Mouse (Mus musculus) lung, adult 2 months (tissue): ENCODE measurements around the gene Shc1. TPM values are rescaled to one million over a fixed set of nuclear protein-coding genes. Genes with fewer than 3 reads are reported as not detected.
A peak's percentile ranks its signal among the peaks of the same experiment; 100 is the strongest.

Experiments used
- DNase-seq: peaks from one replicate; pipeline ENCODE4 v3.0.0; 2022
- H3K4me1 ChIP-seq: fragments of 200-500 bp; 2 replicates; pipeline ENCODE4 v1.6.1; 2011; ENCODE audit warnings: low read length; ENCODE audit not compliant: control insufficient read depth, insufficient read depth
- H3K4me3 ChIP-seq: fragments of 200-500 bp; replicated peaks from 2 replicates; pipeline ENCODE3; 2011; ENCODE audit warnings: low read depth, mild to moderate bottlenecking, control low read depth, low read length; ENCODE audit errors: extremely low read depth
- CTCF ChIP-seq: fragments of 200-500 bp; IDR thresholded peaks from 2 replicates; pipeline ENCODE4 v1.5.1; 2011; ENCODE audit warnings: mild to moderate bottlenecking, low read length, control low read depth; ENCODE audit not compliant: insufficient read depth
- POLR2A ChIP-seq: fragments of 200-500 bp; IDR thresholded peaks from 2 replicates; pipeline ENCODE4 v1.6.1; 2011; ENCODE audit warnings: low read depth, mild to moderate bottlenecking, control low read depth, low read length, borderline replicate concordance; ENCODE audit errors: extremely low read depth
- WGBS: fragments of 180-500 bp; shearing (Covaris S2); methylation state at CpG from one replicate; pipeline ENCODE4 v1.1.7; 2018; 5-methylcytosine and 5-hydroxymethylcytosine counted together
- polyA plus RNA-seq: library from polyadenylated mRNA; depleted of rRNA; stranded (reverse); fragments of >200 nt; gene quantifications from 2 replicates; pipeline ENCODE4 v1.2.3, GENCODE M21; 2012

The Shc1 gene
- polyA plus RNA-seq, 1 experiment, result 84.6 TPM

DNA sequence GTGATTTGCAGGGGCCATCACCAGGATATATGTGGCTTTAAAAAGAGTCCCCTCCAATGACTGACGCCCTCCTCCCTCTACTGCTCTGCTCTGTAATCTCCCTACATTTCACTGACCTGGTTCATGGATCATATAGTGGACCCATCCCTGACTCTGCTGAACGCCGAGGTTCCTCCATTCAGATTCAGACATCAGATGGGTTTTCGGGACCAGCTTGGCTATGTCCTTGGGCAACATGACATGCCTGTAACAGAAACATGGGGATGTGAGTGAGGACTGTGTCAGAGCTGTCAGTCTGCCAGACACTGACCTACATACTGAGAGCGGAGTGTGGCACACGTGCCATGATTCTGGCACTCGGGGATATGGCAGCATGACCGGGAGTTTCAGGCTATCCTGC, 2.1 kb upstream of the Shc1 start:
- WGBS, result 93% methylated on average over 8 of the region's 8 CpGs
- TF ChIP-seq CTCF, result no peak
- TF ChIP-seq POLR2A, result no peak
- H3K4me1 ChIP-seq, result peaks cover 5% of the 10 kb centered on the region

DNA sequence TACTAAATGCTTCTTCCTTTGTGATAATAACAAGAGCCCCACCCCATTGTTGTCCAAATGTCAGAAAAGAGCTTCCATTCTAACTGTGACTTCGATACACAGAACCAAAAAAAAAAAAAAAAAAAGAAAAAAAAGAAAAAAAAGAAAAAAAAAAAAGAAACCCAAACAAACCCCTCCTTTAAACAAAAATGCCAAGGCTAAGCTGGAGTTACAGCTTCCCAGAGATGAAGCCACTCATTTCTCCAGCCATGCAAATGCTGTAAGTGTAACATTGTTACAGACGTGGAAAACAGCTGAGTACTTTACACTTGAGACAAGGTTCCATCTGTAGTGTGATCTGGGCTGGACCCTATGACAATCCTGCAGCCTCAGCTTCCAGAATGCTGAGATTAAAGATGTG, 1.1 kb upstream of the Shc1 start:
- Histone ChIP-seq H3K4me1 (peaks cover 3% of the 10 kb centered on the region; the same call in 1 of the 2 replicates), H3K4me3 (no peak overlapping the region)
- DNase-seq, result no peak
- TF ChIP-seq CTCF (no peak), POLR2A (no peak)
- WGBS, result 35% methylated on average over 2 of the region's 2 CpGs

More for the DNA sequence above, 2.1 kb upstream of the Shc1 start:
- H3K4me3 ChIP-seq, result no peak overlapping the region
- DNase-seq, result no peak

DNA sequence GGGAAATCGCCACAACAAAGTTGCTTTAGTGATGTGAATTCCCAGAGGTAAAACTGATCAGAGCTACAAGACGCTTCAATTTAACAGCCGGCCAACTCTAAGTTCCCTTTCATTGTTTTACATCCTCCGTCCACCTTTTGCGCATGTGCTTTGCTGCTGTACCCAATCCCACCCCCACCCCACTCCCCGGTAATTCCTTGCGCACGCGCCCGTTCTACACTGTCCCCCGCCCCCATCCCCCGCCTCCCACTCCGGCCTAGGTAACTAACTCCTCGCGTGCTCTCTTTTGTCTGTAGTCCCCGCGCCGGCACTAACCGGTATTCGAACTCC, 438 bp upstream of the Shc1 start:
- Histone ChIP-seq H3K4me1 (peaks cover 3% of the 10 kb centered on the region; the same call in 1 of the 2 replicates), H3K4me3 (peak overlapping the region; percentile 58)
- TF ChIP-seq POLR2A, result no peak
- no peak for TF ChIP-seq CTCF
- WGBS, result 1% methylated on average over 20 of the region's 20 CpGs
- DNase-seq, result no peak

DNA sequence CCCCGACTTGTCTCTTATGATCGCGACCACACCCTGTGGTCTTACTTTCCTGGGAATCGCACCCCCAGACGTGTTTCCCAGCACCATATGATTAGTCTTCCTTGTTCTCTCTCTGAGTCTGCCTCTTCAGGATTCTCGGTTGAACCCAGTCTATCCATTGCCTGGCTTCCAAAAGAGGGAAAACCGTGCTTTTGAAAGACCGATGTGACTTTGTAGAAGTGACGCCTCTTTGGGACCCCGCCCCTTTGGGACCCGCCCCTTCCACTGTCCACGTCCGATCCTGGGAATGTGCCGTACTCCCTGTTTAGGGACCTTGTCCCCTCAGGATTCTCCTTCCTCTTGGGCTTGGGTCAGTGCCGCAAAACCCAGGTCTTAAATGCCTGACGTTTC, 613 bp downstream of the Shc1 start:
- Histone ChIP-seq H3K4me3 (peak overlapping the region; percentile 89), H3K4me1 (peaks cover 3% of the 10 kb centered on the region; the same call in 1 of the 2 replicates)
- TF ChIP-seq POLR2A (peak; percentile 76; the same call in 1 of the 2 replicates), CTCF (no peak)
- peak; percentile 76 for DNase-seq
- under 1% methylated on average over 16 of the region's 16 CpGs for WGBS

DNA sequence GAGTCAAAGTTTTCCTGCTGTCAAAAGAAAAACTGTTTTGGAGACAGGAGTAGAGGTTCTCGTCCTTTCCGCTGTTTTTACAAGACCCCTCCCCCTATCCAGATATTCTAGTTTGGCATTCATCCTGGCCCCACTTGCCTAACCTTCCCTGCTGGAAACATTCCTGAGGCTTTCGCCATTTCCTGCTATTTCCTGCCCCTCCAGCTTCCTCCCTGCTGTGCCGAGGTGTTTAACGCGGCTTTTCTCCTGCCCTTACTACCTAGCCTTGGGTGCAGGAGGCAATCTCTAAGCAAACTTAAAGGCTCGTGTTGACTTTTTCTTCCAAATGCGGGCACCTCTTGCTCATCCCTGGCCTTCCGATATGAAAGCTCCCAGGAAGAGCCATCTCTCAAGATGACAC, 1.3 kb downstream of the Shc1 start:
- Histone ChIP-seq H3K4me3 (peak overlapping the region; percentile 89), H3K4me1 (peaks cover 3% of the 10 kb centered on the region; the same call in 1 of the 2 replicates)
- peak; percentile 69; the same call in 1 of the 2 replicates for TF ChIP-seq POLR2A
- no peak for TF ChIP-seq CTCF
- WGBS, result 2% methylated on average over 9 of the region's 9 CpGs
- peak; percentile 70 for DNase-seq

DNA sequence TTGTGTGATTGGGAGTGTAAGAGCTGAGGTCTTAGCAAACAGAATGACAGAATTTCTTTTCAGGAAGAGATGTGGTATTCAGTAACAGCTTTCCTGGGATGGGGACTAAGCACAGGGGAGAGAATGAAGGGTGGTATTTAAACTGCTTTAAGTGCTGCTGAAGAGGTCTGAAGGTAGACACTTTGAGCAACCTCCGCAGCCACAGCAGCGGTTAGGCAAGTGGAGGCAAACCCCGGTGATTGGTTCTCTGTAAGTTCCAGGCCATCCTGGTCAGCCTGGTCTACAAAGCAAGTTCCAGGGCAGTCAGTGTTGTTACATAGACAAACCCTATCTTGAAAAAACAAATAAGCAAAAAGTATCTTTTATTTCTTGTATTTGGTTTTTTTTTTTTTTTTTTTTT, 1.7 kb downstream of the Shc1 start:
- Histone ChIP-seq H3K4me1 (peaks cover 3% of the 10 kb centered on the region; the same call in 1 of the 2 replicates), H3K4me3 (peak overlapping the region; percentile 89)
- DNase-seq, result no peak
- TF ChIP-seq POLR2A (no peak), CTCF (no peak)
- WGBS, result 21% methylated on average over 3 of the region's 3 CpGs

DNA sequence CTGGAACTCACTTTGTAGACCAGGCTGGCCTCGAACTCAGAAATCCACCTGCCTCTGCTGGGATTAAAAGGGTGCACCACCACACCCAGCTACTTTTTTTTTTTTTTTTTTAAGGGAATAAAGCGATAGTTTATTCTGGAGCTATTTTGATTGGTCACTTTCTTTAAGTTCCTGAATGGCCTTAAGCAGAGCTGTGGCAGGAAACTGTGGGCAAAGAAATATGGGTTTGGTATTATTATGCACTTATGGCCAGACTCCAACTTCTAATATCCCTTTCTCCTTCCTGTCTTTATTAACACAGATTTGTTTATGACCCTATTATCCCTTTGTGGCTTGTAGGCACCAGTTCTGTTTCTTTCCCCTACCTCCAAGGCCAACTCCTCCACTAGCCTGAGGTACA, 2.2 kb downstream of the Shc1 start:
- DNase-seq, result no peak
- Histone ChIP-seq H3K4me3 (no peak overlapping the region), H3K4me1 (peaks cover 3% of the 10 kb centered on the region; the same call in 1 of the 2 replicates)
- 21% methylated on average over 2 of the region's 2 CpGs for WGBS
- TF ChIP-seq POLR2A, result no peak
- TF ChIP-seq CTCF, result no peak

DNA sequence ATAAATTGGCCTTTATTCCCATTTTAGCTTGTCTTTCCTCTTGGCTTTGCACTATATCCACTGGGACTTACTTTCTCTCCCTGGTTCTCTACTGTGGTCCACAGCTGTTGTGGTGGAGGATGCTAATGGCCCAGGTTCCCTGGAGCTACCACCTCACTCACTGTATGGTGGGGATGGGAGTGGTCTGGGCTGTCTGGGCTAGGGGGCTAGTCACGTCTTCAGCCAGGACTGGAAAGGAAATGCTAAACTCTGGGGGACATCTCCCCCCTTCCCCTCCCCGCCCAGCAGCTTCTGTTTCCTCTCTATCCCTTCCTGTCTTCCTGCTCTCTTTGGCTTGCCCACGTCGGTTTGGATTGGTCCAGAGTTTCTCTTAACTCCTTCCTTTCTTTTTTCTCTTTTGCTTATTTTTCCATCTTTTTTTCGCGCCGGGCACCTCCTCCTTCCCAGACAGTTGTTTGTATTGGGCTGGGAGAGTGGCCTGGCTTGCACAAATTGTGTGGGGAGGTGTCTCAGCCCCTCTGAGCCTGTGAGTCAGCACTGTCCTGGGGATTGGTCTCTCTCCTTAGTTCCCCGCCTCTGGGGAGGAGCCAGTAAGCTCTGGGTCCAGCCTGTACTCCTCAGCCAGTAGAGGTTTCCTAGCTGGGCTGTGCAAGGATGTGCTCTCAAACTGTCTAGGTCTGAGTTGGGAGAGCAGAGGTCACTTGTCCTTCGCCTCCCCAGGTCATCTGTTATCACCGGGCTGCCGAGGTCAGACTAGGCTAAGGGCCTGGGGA, 2.9 kb downstream of the Shc1 start:
- peaks cover 3% of the 10 kb centered on the region; the same call in 1 of the 2 replicates for H3K4me1 ChIP-seq
- peak overlapping the region; percentile 51 for H3K4me3 ChIP-seq
- peak; percentile 71 for DNase-seq
- no peak for TF ChIP-seq CTCF
- TF ChIP-seq POLR2A, result peak; percentile 80; the same call in 1 of the 2 replicates
- 10% methylated on average over 11 of the region's 11 CpGs for WGBS

DNA sequence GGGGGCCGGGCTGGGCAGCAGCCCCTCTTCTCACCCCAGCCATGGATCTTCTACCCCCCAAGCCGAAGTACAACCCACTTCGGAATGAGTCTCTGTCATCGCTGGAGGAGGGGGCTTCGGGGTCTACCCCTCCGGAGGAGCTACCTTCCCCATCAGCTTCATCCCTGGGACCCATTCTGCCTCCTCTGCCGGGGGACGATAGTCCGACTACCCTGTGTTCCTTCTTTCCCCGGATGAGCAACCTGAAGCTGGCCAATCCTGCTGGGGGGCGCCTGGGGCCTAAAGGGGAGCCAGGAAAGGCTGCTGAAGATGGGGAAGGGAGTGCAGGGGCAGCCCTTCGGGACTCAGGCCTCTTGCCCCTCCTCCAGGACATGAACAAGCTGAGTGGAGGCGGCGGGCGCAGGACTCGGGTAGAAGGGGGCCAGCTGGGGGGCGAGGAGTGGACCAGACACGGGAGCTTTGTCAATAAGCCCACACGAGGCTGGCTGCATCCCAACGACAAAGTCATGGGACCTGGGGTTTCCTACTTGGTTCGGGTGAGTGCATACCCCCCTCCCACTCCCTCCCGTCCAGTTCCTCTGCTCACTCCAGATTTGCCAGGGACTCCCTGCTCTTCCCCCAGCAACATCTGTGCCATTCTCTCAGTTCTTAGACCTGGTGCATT, 3.7 kb downstream of the Shc1 start:
- Histone ChIP-seq H3K4me1 (peaks cover 3% of the 10 kb centered on the region; the same call in 1 of the 2 replicates), H3K4me3 (peak overlapping the region; percentile 51)
- 25% methylated on average over 22 of the region's 22 CpGs for WGBS
- peak; percentile 18 for DNase-seq
- no peak for TF ChIP-seq CTCF
- TF ChIP-seq POLR2A, result no peak

DNA sequence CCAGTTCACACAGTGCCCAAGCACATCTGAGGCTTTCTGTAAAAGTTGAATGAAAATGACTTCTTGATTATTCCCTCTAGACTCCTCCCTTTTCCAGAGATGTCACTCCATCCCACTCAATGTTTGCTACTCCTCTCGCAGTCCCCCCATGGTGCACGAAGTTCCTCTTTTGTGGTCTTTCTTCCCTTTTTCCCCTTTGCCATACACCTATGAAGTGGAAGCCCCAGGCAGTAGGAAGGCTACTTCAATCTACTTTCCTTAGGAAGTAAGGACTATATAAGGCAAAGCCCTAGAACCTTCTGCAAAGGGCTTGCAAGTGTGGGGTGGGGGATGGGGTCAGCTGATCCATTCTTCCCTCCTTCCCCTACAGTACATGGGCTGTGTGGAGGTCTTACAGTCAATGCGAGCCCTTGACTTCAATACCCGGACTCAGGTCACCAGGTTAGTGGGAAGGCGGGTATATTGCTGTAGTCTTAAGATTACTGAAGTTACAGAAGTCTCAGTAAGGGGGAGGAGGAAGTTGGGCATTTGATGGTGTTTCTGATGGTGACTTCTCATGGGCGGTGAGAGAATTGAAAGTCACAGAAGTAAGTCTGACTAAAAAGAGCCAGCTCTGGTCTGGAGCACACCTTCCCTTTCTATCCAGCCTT, 4.4 kb downstream of the Shc1 start:
- TF ChIP-seq CTCF, result no peak
- no peak for TF ChIP-seq POLR2A
- no peak for DNase-seq
- H3K4me1 ChIP-seq, result peaks cover 3% of the 10 kb centered on the region; the same call in 1 of the 2 replicates
- WGBS, result 63% methylated on average over 6 of the region's 6 CpGs
- H3K4me3 ChIP-seq, result no peak overlapping the region
